In genomic region chr1:42956828-42957227, GRCm38 (mm10) we compare ENCODE assay signal across 21 mouse cellular contexts.
"Had no signal": no experiment of that assay in that cellular context is flagged by ENCODE, and none has a peak within 500 bp of the region (broad histone marks: within the 10 kb centered on the region; RNA-seq: fewer than 3 reads in every experiment).

No protein-coding gene starts in this region.

- DNase-seq: heart, postnatal 10 days; heart, postnatal 14 days; heart, postnatal 4 days; kidney, adult 11 months; kidney, adult 18-20 months; kidney, adult 2 months; kidney, adult 8-10 months; kidney, adult 9 months; kidney, postnatal 10 days; kidney, postnatal 14 days; kidney, postnatal 25 days; kidney, postnatal 36 days; kidney, postnatal 4 days; layer of hippocampus, adult 9-11 months; layer of hippocampus, postnatal 36 days had no signal

- ATAC-seq: hindbrain, embryonic 16.5 days; hindbrain, postnatal 0 days; inflammation-experienced regulatory T-cells, adult 6 months; intestine, embryonic 15.5 days; intestine, embryonic 16.5 days; intestine, postnatal 0 days had no signal
